Mouse (Mus musculus) thymus, adult 2 months (tissue): ENCODE measurements around the gene Gm20388.

Experiments
- CTCF ChIP-seq: fragments of 200-500 bp; IDR thresholded peaks from 2 replicates; pipeline ENCODE4 v1.5.1; 2012; ENCODE audit warnings: mild to moderate bottlenecking, control low read depth, low read length, moderate library complexity, borderline replicate concordance; ENCODE audit not compliant: control insufficient read depth, poor library complexity, insufficient read depth; ENCODE audit errors: extremely low read depth
- POLR2A ChIP-seq: fragments of 200-500 bp; IDR thresholded peaks from 2 replicates; pipeline ENCODE4 v1.6.1; 2012; ENCODE audit warnings: mild to moderate bottlenecking, low read length, control low read depth, moderate library complexity; ENCODE audit not compliant: control insufficient read depth, poor library complexity, insufficient read depth; ENCODE audit errors: extremely low read depth

- TF ChIP-seq CTCF (no peak), POLR2A (no peak)
Observed at GRCm38 (mm10) chr8:119923259-119923658, 12.6 kb downstream of the Gm20388 start.
